Mouse (Mus musculus): Measurements from ENCODE around the gene Tmem229b. TPM values are rescaled to one million over a fixed set of nuclear protein-coding genes. Genes with fewer than 3 reads are reported as not detected.

Gene Tmem229b
- polyA plus RNA-seq, 1 experiment from 2014 or later = 5.7 TPM

DNA sequence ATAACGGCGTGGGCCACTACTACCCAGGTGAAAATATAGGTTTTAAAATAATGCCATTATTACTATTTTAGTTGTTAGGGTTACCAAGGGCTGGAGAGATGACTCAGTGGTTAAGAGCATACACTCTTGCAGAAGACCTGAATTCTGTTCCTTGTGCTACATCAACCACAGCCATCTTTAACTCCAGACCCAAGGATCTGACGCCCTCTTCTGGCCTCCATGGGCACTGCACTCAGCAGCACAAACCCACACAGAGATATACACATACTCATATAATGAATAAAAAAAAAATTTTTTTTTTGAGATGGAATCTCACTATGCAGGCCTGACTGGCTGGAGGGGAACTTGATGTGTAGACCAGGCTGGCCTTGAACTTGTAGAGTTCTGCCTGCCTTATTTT lies 91.1 kb downstream of the Tmem229b start:
- Histone ChIP-seq H3K27ac (ENCODE audit: low read length) (no peak overlapping the region), H3K4me2 (replicated peaks; ENCODE audit: low read depth, low read length) (no peak overlapping the region), H3K36me3 (ENCODE audit: control insufficient read depth, insufficient read depth, low read length) (no peaks in the 10 kb centered on the region), H3K27me3 (ENCODE audit: control insufficient read depth, insufficient read depth, low read length) (peaks cover 5% of the 10 kb centered on the region; the same call in 1 of the 2 replicates), H3K9me3 (ENCODE audit: control insufficient read depth, low read depth, low read length) (no peaks in the 10 kb centered on the region), H3K4me1 (ENCODE audit: control insufficient read depth, insufficient read depth, low read length) (0 out of 2 replicates have a peak, but pooled peaks cover 3% of the 10 kb centered on the region), H3K9ac (replicated peaks; ENCODE audit: low read depth, low read length) (no peak overlapping the region), H3K4me3 (ENCODE audit: low read depth, low read length) (no peak overlapping the region)
- ATAC-seq (ENCODE audit: insufficient number of reproducible peaks, insufficient read depth, low FRiP score, low read depth) = no peak
- 68% methylated on average over 3 of the region's 3 CpGs for WGBS

DNA sequence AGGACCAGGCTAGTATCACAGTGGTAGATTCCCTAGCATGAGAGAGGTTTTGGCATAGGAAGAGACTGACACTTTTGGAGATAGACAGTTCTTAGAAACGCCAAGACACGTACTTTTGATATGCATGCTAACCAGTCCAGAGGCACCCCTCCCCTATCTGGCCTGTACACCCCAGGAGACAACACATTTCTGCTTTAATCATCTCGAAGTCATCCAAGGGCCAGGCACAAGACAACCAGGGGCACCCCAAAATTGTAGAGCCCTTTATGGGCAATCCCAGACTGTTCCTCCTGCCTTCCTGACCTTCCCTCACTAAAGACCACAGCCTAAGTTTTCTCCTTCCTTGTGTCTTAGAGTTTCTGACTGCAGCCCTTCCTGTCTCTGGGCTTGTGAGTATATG lies 91.9 kb downstream of the Tmem229b start:
- Histone ChIP-seq H3K36me3 (ENCODE audit: control insufficient read depth, insufficient read depth, low read length) (no peaks in the 10 kb centered on the region), H3K9ac (replicated peaks; ENCODE audit: low read depth, low read length) (no peak overlapping the region), H3K27ac (ENCODE audit: low read length) (no peak overlapping the region), H3K4me2 (replicated peaks; ENCODE audit: low read depth, low read length) (no peak overlapping the region), H3K27me3 (ENCODE audit: control insufficient read depth, insufficient read depth, low read length) (peaks cover 5% of the 10 kb centered on the region; the same call in 1 of the 2 replicates), H3K9me3 (ENCODE audit: control insufficient read depth, low read depth, low read length) (no peaks in the 10 kb centered on the region), H3K4me3 (ENCODE audit: low read depth, low read length) (no peak overlapping the region), H3K4me1 (ENCODE audit: control insufficient read depth, insufficient read depth, low read length) (0 out of 2 replicates have a peak, but pooled peaks cover 3% of the 10 kb centered on the region)
- 71% methylated on average over 3 of the region's 3 CpGs for WGBS
- ATAC-seq (ENCODE audit: insufficient number of reproducible peaks, insufficient read depth, low FRiP score, low read depth) = no peak

DNA sequence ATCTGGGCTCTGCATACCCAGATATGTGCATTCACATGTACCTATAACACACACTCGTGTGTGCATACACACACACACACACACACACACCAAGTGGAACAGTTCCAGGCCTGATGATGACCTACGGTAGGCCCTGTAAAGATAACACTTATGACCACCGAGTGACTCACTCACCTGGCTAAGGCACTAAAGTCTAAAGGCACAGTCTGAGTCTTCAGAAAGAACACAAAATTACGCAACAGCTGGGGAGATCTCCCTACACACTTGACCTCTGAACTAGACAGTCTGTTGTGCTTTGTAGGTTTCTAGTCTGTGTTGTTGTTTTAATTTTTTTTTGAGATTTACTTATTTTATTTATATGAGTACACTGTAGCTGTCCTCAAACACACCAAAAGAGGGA lies 93.0 kb downstream of the Tmem229b start:
- no peak for ATAC-seq (ENCODE audit: insufficient number of reproducible peaks, insufficient read depth, low FRiP score, low read depth)
- Histone ChIP-seq H3K27ac (ENCODE audit: low read length) (no peak overlapping the region), H3K4me3 (ENCODE audit: low read depth, low read length) (no peak overlapping the region), H3K27me3 (ENCODE audit: control insufficient read depth, insufficient read depth, low read length) (peaks cover 5% of the 10 kb centered on the region; the same call in 1 of the 2 replicates), H3K4me1 (ENCODE audit: control insufficient read depth, insufficient read depth, low read length) (0 out of 2 replicates have a peak, but pooled peaks cover 3% of the 10 kb centered on the region), H3K9me3 (ENCODE audit: control insufficient read depth, low read depth, low read length) (no peaks in the 10 kb centered on the region), H3K36me3 (ENCODE audit: control insufficient read depth, insufficient read depth, low read length) (no peaks in the 10 kb centered on the region), H3K4me2 (replicated peaks; ENCODE audit: low read depth, low read length) (no peak overlapping the region), H3K9ac (replicated peaks; ENCODE audit: low read depth, low read length) (no peak overlapping the region)
- WGBS = 82% methylated on average over 4 of the region's 4 CpGs

Other genes starting within 250 kb of the Tmem229b start
- 68.3 and 72.9 TPM in 2 replicates for gene Atp6v1d, start 146.0 kb downstream of the Tmem229b start, polyA plus RNA-seq (2014; fragmentation: Nextera tagmentation; extraction: Ambion mirVana)
- gene Eif2s1, start 145.8 kb downstream of the Tmem229b start, polyA plus RNA-seq (2014; fragmentation: Nextera tagmentation; extraction: Ambion mirVana) = 190 and 198 TPM in 2 replicates
- gene Plek2, start 100.7 kb downstream of the Tmem229b start, polyA plus RNA-seq (2014; fragmentation: Nextera tagmentation; extraction: Ambion mirVana) = 21.0 and 23.7 TPM in 2 replicates
- gene Plekhh1, start 21.5 kb upstream of the Tmem229b start, polyA plus RNA-seq (2014; fragmentation: Nextera tagmentation; extraction: Ambion mirVana) = 4.7 and 4.8 TPM in 2 replicates
- gene Pigh, start 82.0 kb upstream of the Tmem229b start, polyA plus RNA-seq (2014; fragmentation: Nextera tagmentation; extraction: Ambion mirVana) = 36.0 and 37.4 TPM in 2 replicates
- gene Arg2, start 123.2 kb upstream of the Tmem229b start, polyA plus RNA-seq (2014; fragmentation: Nextera tagmentation; extraction: Ambion mirVana) = 0.94 and 1.4 TPM in 2 replicates
- 83.6 and 85.1 TPM in 2 replicates for gene Vti1b, start 165.0 kb upstream of the Tmem229b start, polyA plus RNA-seq (2014; fragmentation: Nextera tagmentation; extraction: Ambion mirVana)
- 29.1 and 30.4 TPM in 2 replicates for gene Rdh11, start 184.7 kb upstream of the Tmem229b start, polyA plus RNA-seq (2014; fragmentation: Nextera tagmentation; extraction: Ambion mirVana)
- gene Rdh12, start 201.3 kb upstream of the Tmem229b start, polyA plus RNA-seq (2014; fragmentation: Nextera tagmentation; extraction: Ambion mirVana) = 5.0 and 5.6 TPM in 2 replicates

All from stomach, embryonic 14.5 days (tissue).